Mouse (Mus musculus) layer of hippocampus, adult 18-20 months (tissue): ENCODE data around the gene Ugt1a9. TPM values are rescaled to one million over a fixed set of nuclear protein-coding genes. Genes with fewer than 3 reads are reported as not detected.

Experiments used
- DNase-seq, 2 experiments: peaks; one replicate each; pipeline ENCODE4 v3.0.0; 2022; ENCODE audit warnings: low spot score in 2 of 2
- total RNA-seq, 2 experiments: library from RNA; stranded (reverse); gene quantifications; 2 replicates each; pipeline ENCODE4 v1.2.3; 2021

Ugt1a9 gene
- total RNA-seq, 2 experiments from 2014 or later: not detected

DNA sequence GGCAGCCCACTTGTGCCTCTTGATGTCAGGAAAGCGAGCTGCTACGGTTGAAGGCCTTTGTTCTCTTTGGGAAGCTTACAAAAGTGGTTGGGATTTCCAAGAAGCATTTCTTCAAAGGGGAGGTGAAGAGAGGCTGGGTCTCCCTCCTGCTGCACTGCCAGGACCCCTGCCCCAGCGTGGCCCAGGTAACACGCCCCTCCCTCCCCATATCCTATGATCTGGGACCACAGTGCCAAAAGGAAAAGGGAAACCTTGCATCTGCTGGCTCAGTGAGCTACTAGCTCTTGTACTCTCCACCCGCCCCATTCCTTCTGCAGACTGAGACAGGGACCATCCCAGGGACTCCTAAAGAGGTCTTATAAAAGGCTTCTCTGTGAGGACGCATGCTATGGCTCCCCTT, 187.1 kb downstream of the Ugt1a9 start:
- DNase-seq: no peak

- no peak for DNase-seq
These were observed 187.8 kb downstream of the Ugt1a9 start for GRCm38 (mm10) chr1:88258361-88258760.

DNA sequence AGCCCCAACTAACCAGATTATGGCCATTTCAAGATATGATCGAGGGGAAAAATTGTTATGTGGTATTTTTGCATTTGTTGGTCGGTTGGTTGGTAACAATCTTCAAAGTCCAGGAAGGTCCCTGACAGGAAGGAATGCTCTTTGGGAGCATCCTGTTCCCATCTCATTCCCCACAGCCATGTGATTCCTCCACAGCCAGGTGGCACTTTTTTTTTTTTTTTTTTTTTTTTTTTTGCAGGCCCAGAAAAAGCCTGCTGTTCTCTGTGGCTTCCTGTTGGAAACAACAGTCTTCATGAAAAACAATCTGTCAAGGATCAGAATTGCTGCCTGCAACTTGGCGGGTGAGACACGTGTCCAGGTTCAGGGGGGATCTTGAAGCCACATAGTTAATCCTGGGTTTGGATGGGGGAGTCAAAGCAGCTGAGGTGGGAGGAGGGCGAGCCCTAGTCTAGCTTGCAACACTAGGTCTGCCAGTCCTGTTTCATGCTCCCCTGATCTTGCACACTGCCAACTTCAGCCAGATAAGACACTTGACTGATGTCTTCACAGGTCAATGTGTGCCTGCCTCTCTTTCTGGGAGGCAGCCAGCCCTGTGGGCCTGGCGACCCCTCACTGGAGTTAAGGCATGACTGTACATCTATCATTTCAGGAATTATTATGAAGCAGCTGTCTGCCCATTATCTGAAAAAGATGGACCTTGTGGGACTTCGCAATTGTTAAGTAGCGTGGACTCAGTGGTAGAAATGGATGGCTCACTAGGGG, 188.5 kb downstream of the Ugt1a9 start:
- DNase-seq: no peak

DNA sequence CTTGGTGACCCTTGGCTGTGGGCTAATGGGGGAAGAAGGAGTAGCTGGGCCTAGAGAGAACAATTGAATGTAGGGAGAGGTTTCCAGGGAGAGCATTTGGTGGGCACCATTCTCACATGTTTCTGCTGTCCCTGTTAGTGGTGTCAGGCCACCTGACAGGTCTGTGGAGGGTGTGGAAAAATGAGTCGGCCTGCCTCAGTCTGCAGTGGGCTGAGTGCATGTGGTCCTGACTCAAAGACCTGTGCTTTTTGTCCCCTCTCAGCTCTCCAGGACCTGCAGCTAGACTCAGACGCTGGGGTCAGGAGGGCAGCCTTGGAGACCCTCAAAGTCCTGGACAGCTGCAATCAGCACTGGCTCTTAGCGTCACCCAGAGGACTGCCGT, 189.0 kb downstream of the Ugt1a9 start:
- DNase-seq: no peak

DNA sequence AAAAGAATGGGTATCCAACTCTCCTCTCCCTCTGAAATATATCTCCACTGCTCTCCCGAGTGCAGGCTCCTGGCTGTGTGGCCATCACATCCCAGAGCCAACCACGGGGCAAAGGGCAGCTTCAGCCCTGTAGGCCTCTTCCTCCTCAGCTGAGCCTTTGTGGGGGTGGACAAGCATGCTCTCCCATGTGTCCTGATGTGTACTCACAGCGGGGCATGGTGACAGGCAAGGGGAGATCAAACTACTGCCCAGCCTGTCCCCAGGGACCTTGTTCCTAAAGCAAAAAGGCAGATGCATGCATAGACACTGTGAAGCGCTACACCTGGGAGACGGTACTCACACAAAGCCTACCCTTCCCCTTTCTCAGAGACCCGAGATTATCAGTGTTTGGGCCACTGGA, 189.5 kb downstream of the Ugt1a9 start:
- no peak for DNase-seq

GRCm38 (mm10) chr1:88260604-88261377, 190.2 kb downstream of the Ugt1a9 start:
- DNase-seq: no peak

DNA sequence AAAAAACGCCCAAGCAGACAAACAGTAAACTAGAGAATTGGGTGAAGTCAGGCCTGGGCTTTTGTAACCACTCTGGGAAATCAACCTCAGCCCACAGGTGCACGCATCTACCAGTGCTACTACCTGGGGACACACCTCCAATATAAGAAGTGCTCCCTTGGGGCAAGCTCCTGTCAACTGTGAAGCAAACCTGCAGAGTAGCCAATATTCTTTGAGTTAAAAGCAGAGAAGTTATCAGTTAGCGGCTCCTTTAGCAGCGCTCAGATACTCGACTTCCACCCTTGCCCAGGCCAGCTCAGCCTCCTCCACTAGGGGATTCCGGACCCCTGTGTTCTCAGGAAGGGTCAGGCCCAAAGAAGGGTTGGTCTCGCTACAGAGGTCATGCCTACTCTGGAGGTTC, 191.1 kb downstream of the Ugt1a9 start:
- no peak for DNase-seq

GRCm38 (mm10) chr1:88262255-88262654, 191.7 kb downstream of the Ugt1a9 start:
- no peak for DNase-seq

DNA sequence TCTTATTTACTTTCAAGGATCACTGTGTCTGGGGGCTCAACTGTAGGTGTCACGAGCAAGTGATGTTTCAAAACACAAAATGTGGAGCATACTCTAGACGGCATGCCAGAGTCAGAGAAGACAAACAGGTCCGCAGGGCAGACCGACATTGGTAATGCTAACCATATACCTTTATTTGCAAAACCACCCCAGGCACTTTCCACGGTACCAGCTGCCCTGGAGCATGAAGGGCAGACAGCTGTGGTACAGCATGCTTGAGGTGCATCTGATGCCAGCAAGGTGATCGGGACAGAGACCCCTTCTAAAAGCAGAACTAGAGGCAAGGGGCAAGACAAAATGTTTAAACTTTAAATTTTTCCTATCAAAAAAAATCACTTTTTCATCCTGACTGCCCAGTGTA, 192.4 kb downstream of the Ugt1a9 start:
- DNase-seq: no peak

- DNase-seq: no peak
These were observed 193.2 kb downstream of the Ugt1a9 start for GRCm38 (mm10) chr1:88263778-88264177.

DNA sequence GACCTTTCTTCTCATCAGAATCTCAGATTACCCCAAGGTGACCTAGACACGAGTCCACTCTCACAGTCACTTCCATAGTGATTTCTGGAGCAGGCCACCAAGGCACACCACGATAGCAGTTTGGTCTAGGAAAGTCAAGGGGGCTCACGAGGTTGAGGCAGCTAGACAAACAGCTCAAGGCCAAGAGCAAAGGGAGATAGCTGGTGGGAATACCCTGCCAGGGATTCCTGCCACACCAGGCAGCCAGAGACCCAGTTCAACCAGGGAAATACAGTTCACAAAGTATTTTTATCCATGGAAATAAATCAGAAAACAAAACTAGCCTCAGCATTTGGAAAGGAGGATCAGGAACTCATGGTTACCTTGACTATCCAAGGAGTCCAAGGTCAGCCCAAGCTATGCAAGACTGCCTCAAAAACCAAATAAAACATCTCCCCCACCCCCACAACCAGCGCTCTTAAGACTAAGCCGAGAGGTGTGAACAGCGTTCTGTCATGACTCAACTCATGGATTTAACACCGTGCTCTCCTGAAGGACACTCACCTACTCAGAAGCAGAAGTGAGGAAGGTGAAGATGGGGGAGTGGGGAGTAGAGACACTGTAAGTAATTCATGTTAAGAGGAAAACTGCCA, 193.8 kb downstream of the Ugt1a9 start:
- no peak for DNase-seq

DNA sequence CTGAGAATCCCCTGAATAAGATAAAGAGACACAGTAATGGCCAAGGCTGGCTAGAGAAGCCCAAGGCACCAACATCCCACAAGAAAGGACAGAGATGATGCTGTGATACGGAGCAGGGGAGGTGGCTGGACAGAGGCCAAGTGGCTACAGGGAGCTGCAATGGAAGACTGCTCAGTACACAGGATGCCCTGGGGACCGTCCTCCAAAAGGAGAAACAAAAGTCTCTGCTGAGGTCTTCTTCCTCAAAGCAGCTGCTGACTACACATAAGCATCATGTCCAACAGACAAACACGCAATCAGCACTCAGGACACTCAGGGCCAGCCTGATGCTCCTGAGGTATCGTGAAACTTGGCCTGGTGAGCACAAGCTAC, 194.3 kb downstream of the Ugt1a9 start:
- no peak for DNase-seq

DNA sequence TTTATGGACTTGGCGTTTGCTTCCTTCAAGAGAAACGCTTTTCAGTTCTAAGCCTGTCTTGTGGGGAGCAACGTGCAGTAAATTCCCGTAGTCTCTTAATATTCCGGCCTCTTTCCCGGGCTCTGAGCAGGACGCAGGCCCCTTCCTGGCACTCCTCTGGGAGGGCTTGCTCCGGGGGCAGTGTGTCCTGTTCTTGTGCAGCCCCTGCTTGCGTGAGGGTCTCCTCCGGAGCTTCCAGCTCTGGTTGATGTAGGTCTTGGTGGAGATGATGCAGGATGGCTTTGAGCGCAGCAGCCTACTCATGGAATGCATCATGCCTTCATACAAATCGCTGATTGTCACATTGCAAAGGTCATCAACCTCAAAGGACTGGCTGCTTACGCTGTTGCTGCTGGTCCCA, 195.5 kb downstream of the Ugt1a9 start:
- DNase-seq: no peak

DNA sequence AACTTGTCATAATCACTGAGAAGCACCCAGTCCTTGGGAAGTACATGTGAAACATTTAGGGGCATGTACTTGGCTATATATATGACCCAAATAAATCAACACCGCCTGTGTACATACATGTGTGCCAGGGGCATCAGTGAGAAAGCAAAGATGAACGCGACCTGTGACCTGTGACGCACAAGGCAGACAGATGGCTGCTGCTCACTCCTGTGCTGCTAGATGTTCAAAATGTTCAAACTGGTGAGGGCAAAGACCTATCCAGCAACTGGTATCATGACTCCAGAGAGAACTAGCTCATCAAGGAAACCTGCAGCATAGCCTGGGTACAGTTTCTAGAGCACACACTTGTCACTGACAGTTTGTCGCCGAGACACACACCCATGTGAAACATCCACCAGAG, 196.9 kb downstream of the Ugt1a9 start:
- DNase-seq: no peak

GRCm38 (mm10) chr1:88268070-88268469, 197.5 kb downstream of the Ugt1a9 start:
- DNase-seq: no peak

Other genes with a start within 250 kb of the Ugt1a9 start
- 100 to 1,000 TPM in 1 of 2 experiments, 10 to 100 TPM in 1; 92.0 to 100 TPM for gene Dgkd, start 217.5 kb upstream of the Ugt1a9 start, total RNA-seq
- 10 to 100 TPM; 18.4 to 19.8 TPM for gene Usp40, start 62.2 kb upstream of the Ugt1a9 start, total RNA-seq
- gene Ugt1a10, start 15.4 kb upstream of the Ugt1a9 start, total RNA-seq: not detected
- not detected for gene Ugt1a8, start 17.0 kb downstream of the Ugt1a9 start, total RNA-seq
- 1 to 10 TPM in 1 of 2 experiments, under 1 TPM in 1; 0.20 to 1.4 TPM for gene Ugt1a7c, start 24.3 kb downstream of the Ugt1a9 start, total RNA-seq
- not detected for gene Ugt1a6b, start 32.5 kb downstream of the Ugt1a9 start, total RNA-seq
- 1 to 10 TPM; 1.6 TPM for gene Ugt1a6a, start 64.0 kb downstream of the Ugt1a9 start, total RNA-seq
- under 1 TPM in 1 of 2 experiments, not detected in 1; 0.25 TPM for gene Ugt1a5, start 95.2 kb downstream of the Ugt1a9 start, total RNA-seq
- not detected for gene Ugt1a2, start 129.8 kb downstream of the Ugt1a9 start, total RNA-seq
- gene Dnajb3, start 135.0 kb downstream of the Ugt1a9 start, total RNA-seq: 1 to 10 TPM; 2.9 to 3.2 TPM
- gene Ugt1a1, start 141.2 kb downstream of the Ugt1a9 start, total RNA-seq: not detected
- gene Mroh2a, start 156.2 kb downstream of the Ugt1a9 start, total RNA-seq: under 1 TPM in 1 of 2 experiments, not detected in 1; 0.52 TPM
- gene Hjurp, start 206.8 kb downstream of the Ugt1a9 start, total RNA-seq: 10 to 100 TPM; 33.1 to 39.1 TPM
- gene Trpm8, start 206.9 kb downstream of the Ugt1a9 start, total RNA-seq: under 1 TPM in 1 of 2 experiments, not detected in 1; 0.08 TPM